Mouse (Mus musculus) testis, adult 2 months (tissue): ENCODE measurements around the gene H2-Aa. TPM values are rescaled to one million over a fixed set of nuclear protein-coding genes. Genes with fewer than 3 reads are reported as not detected.
A peak's percentile ranks its signal among the peaks of the same experiment; 100 is the strongest.

Source experiments
- H3K27ac ChIP-seq: fragments of 200-500 bp; 2 replicates; pipeline ENCODE4 v1.5.1; 2012; ENCODE audit warnings: low read depth, low read length; ENCODE audit not compliant: control insufficient read depth, insufficient read depth
- H3K27me3 ChIP-seq: fragments of 200-500 bp; 2 replicates; pipeline ENCODE4 v1.6.1; 2012; ENCODE audit warnings: mild to moderate bottlenecking, low read length, moderate library complexity; ENCODE audit not compliant: control insufficient read depth, insufficient read depth
- H3K36me3 ChIP-seq: fragments of 200-500 bp; 2 replicates; pipeline ENCODE4 v1.6.1; 2012; ENCODE audit warnings: mild to moderate bottlenecking, low read length; ENCODE audit not compliant: control insufficient read depth, insufficient read depth
- H3K4me1 ChIP-seq: fragments of 200-500 bp; 2 replicates; pipeline ENCODE4 v1.6.1; 2012; ENCODE audit warnings: low read length; ENCODE audit not compliant: control insufficient read depth, insufficient read depth
- H3K4me3 ChIP-seq: fragments of 200-500 bp; 2 replicates; pipeline ENCODE4 v1.5.1; 2012; ENCODE audit warnings: low read depth, mild to moderate bottlenecking, low read length, moderate library complexity, mixed read lengths; ENCODE audit not compliant: control insufficient read depth
- CTCF ChIP-seq: fragments of 200-500 bp; IDR thresholded peaks from 2 replicates; pipeline ENCODE4 v1.5.1; 2012; ENCODE audit warnings: low read depth, mild to moderate bottlenecking, inconsistent platforms, low read length, moderate library complexity; ENCODE audit not compliant: control insufficient read depth, insufficient read depth, insufficient replicate concordance
- POLR2A ChIP-seq: fragments of 200-500 bp; IDR thresholded peaks from 2 replicates; pipeline ENCODE4 v1.6.1; 2012; ENCODE audit warnings: low read depth, mild to moderate bottlenecking, inconsistent platforms, low read length, moderate library complexity; ENCODE audit not compliant: control insufficient read depth
- polyA plus RNA-seq: library from polyadenylated mRNA; depleted of rRNA; stranded (reverse); fragments of >200 nt; gene quantifications from 2 replicates; pipeline ENCODE4 v1.2.3, GENCODE M21; 2012

The H2-Aa gene
- polyA plus RNA-seq, 1 experiment: 10.1 TPM

DNA sequence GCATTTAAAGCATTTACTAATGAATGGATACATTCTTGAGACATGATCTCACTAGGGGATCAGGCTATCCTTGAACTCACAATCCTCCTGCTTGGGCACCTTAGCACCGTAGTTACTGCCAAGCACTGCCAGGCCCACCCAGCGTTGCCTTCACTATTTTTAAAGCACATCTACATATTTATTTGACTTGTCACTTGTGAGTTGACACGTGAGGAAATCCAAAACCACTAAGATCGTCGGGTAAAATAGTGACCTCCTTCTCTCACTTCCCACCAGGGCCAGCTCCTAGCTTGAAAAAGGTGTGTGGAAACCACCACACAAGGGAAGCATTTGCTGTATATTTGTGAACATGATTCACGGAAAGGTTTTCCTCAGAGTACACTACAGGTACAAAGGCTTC, 624 bp downstream of the H2-Aa start:
- Histone ChIP-seq H3K27me3 (no peaks in the 10 kb centered on the region), H3K27ac (no peak overlapping the region), H3K4me3 (no peak overlapping the region), H3K4me1 (peaks cover 4% of the 10 kb centered on the region), H3K36me3 (no peaks in the 10 kb centered on the region)
- TF ChIP-seq POLR2A (no peak), CTCF (no peak)

DNA sequence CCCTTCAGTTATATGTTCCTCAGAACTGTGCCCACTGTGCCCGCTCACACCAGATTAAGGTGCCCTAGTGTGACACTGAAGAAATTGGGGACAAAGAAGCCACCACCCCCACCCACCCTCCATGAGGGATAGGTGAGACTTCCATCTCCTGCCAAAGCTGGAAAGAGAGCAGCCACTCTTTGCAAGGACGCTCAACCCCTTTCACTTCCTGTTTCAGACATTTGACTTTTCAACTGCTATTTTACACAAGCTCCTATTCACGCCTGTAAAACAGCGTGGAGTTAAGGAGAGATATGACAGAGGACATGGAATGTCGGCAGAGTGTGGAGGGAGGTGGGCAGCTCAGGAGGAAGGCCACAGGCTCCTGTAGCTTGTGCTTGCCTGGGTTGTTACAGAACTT, 1.1 kb downstream of the H2-Aa start:
- Histone ChIP-seq H3K4me1 (peaks cover 2% of the 10 kb centered on the region), H3K27ac (no peak overlapping the region), H3K27me3 (no peaks in the 10 kb centered on the region), H3K4me3 (no peak overlapping the region), H3K36me3 (no peaks in the 10 kb centered on the region)
- TF ChIP-seq POLR2A (no peak), CTCF (no peak)

DNA sequence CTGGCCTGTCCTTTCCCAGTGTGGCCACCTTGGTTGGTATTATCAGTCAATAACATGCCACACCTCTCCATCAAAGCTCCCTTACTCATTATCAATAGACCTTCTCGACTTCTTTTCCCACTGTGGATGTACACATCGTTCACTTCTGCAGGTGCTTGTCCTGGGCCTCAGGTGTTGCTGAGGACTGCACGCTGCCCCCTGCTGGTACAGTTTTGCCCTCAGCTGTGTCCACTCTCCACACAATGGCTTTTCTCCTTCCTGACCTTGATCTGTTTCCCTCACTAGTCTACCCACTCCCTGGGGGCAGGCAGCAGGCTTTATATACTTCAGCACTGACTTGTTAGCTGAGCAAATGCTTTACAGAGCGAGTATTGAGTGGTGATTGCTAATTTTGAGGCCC, 1.8 kb downstream of the H2-Aa start:
- TF ChIP-seq POLR2A: no peak
- peak; percentile 67; the same call in 1 of the 2 replicates for TF ChIP-seq CTCF
- Histone ChIP-seq H3K4me3 (no peak overlapping the region), H3K4me1 (peaks cover 2% of the 10 kb centered on the region), H3K27me3 (no peaks in the 10 kb centered on the region), H3K36me3 (no peaks in the 10 kb centered on the region), H3K27ac (no peak overlapping the region)

DNA sequence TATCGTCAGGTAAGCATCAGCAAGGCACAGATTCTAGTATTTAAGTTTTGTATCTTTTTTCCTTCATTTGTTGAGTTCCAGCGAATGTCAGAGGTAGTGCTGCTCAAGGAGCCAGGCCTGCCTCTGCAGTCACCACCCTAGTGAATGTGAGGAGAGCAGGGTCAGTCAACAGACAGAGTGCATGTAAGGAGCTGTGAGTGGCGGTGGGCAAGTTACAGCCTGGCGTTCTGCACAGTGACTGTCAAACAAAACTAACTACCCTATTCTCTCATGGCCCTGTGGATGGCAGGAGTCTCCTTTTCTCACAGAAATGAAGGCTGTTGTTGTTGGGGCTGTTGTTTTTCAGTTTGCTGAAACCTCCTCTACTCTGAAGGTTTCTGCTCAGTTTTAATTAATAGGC, 2.3 kb downstream of the H2-Aa start:
- Histone ChIP-seq H3K4me1 (peaks cover 2% of the 10 kb centered on the region), H3K4me3 (no peak overlapping the region), H3K36me3 (no peaks in the 10 kb centered on the region), H3K27ac (no peak overlapping the region), H3K27me3 (no peaks in the 10 kb centered on the region)
- TF ChIP-seq CTCF: no peak

DNA sequence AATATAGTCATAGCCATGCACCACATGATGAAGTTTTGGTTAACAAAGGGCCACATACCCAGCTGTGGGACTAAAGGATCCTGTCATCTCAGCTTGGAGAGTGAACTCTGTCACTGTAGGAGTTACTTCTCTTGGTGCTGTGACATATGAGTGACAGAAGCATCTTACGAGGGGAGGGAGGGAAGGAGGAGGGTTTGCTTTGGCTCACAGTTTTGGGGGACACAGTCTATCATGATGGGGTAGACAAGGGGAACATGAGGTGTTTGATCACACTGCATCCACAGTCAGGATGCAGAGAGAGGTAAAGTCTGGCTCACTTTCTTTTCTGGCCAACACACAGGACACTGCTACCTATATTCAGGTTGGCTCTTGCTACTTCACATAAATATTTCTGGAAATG, 5.8 kb downstream of the H2-Aa start:
- H3K4me3 ChIP-seq: no peak overlapping the region
- TF ChIP-seq POLR2A (no peak), CTCF (no peak)
- no peak overlapping the region for H3K27ac ChIP-seq
- H3K36me3 ChIP-seq: no peaks in the 10 kb centered on the region
- no peaks in the 10 kb centered on the region for H3K27me3 ChIP-seq
- H3K4me1 ChIP-seq: no peaks in the 10 kb centered on the region

DNA sequence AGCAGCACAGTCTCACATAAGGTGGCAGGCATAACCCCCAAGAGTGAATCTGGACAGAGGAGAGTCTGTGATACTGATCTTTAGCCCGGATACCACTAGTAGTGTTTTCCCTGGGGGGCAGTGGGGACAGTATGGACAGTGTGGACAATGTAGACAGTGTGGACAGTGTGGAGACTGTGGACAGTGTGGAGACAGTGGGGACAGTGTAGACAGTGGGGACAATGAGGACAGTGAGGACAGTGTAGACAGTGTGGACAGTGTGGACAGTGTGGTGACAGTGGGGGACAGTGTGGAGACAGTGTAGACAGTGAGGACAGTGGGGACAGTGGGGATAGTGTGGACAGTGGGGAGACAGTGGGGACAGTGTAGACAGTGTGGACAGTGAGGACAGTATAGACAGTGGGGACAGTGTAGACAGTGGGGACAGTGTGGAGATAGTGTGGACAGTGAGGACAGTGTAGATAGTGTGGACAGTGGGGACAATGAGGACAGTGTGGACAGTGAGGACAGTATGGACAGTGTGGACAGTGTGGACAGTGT, 7.1 kb downstream of the H2-Aa start:
- Histone ChIP-seq H3K27ac (no peak overlapping the region), H3K4me1 (no peaks in the 10 kb centered on the region), H3K27me3 (no peaks in the 10 kb centered on the region), H3K4me3 (no peak overlapping the region), H3K36me3 (no peaks in the 10 kb centered on the region)
- TF ChIP-seq POLR2A (no peak), CTCF (no peak)

DNA sequence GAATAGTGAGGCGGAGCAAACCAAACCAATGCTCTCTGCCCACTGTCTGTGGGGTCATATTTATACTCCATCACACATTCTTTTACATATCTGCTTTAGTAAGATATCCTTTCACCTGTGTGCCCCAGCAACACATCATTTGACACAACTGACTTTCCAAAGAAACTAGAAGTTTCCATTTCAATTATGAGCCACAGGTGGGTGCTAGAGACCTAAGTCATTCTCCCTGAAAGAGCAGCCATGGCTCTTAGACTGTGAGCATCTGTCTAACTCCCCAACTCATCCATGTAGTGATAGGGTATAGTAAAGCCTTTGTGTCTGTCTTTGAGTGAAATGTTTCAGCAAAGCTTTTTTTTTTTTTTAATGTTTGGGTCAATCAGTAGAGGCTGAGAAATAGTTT, 15.5 kb downstream of the H2-Aa start:
- TF ChIP-seq CTCF (no peak), POLR2A (no peak)
- H3K36me3 ChIP-seq: no peaks in the 10 kb centered on the region
- no peak overlapping the region for H3K4me3 ChIP-seq
- no peaks in the 10 kb centered on the region for H3K27me3 ChIP-seq
- no peak overlapping the region for H3K27ac ChIP-seq
- no peaks in the 10 kb centered on the region for H3K4me1 ChIP-seq

DNA sequence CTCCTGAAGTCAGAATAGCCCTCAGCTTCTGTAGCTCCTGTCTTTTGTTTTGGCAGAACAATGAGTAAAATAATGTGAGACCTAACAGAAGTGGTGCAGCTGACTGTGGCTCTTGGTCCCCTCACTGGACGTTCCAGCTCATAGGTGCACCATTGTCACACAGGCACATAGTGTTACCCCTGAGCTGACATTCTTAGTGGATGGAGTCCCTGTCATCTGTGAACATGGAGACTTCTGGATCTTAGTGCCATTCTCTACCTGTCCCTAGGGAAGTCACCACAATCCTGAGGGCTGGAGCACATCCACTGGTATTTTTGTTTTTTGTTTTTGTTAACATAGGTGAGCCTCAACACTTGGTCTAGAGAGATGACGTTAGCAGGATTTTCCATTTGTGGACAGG, 16.7 kb downstream of the H2-Aa start:
- no peaks in the 10 kb centered on the region for H3K27me3 ChIP-seq
- TF ChIP-seq POLR2A (no peak), CTCF (no peak)
- H3K27ac ChIP-seq: no peak overlapping the region
- H3K4me3 ChIP-seq: no peak overlapping the region
- no peaks in the 10 kb centered on the region for H3K36me3 ChIP-seq
- H3K4me1 ChIP-seq: no peaks in the 10 kb centered on the region
